Mouse (Mus musculus) ES-E14 (cell line): ENCODE data around the gene Gm8765.
"Not testable (repeated sequence)": the region's sequence is repeated elsewhere in the genome, so short reads cannot be mapped to it uniquely, and the experiment has no call there.

Experiments
- CHD2 ChIP-seq: IDR thresholded peaks from 2 replicates; pipeline ENCODE4 v1.6.1; 2014; ENCODE audit warnings: mild to moderate bottlenecking, low read depth, low read length, inconsistent platforms
- HCFC1 ChIP-seq: IDR thresholded peaks from 2 replicates; pipeline ENCODE4 v1.6.1; 2012; ENCODE audit warnings: low read length, inconsistent platforms, borderline replicate concordance; ENCODE audit not compliant: insufficient read depth
- MAFK ChIP-seq: IDR thresholded peaks from 2 replicates; pipeline ENCODE4 v1.6.1; 2014; ENCODE audit warnings: mild to moderate bottlenecking, low read depth, low read length, inconsistent platforms; ENCODE audit not compliant: insufficient read depth

GRCm38 (mm10) chr13:50698012-50698411 lies at the start of gene Gm8765:
- not testable (repeated sequence) for TF ChIP-seq CHD2, HCFC1, MAFK
